Mouse (Mus musculus): ENCODE data around the gene Snrpd2.

The Snrpd2 gene

GRCm38 (mm10) chr7:19149626-19150025 lies at the start of gene Snrpd2:
Gene Snrpd2 (plus strand): TSS chr7:19149722.
- peak; percentile 94 for DNase-seq (ENCODE audit: low read depth, low spot score)

- DNase-seq (ENCODE audit: low read depth, low spot score): no peak
These were observed 49.2 kb upstream of the Snrpd2 start for GRCm38 (mm10) chr7:19100290-19100689.

GRCm38 (mm10) chr7:19103741-19104140 lies 45.8 kb upstream of the Snrpd2 start:
- peak; percentile 43 for DNase-seq (ENCODE audit: low read depth, low spot score)

- no peak for DNase-seq (ENCODE audit: low read depth, low spot score)
These were observed 45.0 kb upstream of the Snrpd2 start for GRCm38 (mm10) chr7:19104486-19104885.

- DNase-seq (ENCODE audit: low read depth, low spot score): no peak
These were observed 42.1 kb upstream of the Snrpd2 start for GRCm38 (mm10) chr7:19107436-19107835.

- peak; percentile 36 for DNase-seq (ENCODE audit: low read depth, low spot score)
These were observed 40.0 kb upstream of the Snrpd2 start for GRCm38 (mm10) chr7:19109565-19109964.

GRCm38 (mm10) chr7:19118028-19118771 lies 31.3 kb upstream of the Snrpd2 start, which contains the start of gene Gm4969:
Gene Gm4969 (minus strand): TSS chr7:19118368.
- no peak for DNase-seq (ENCODE audit: low read depth, low spot score)

GRCm38 (mm10) chr7:19119083-19119482 lies 30.4 kb upstream of the Snrpd2 start:
- DNase-seq (ENCODE audit: low read depth, low spot score): no peak

- peak; percentile 98 for DNase-seq (ENCODE audit: low read depth, low spot score)
These were observed 29.7 kb upstream of the Snrpd2 start, which contains the start of gene Fbxo46 for GRCm38 (mm10) chr7:19119631-19120429. Gene Fbxo46 (plus strand): TSS chr7:19119859.

GRCm38 (mm10) chr7:19121686-19122085 lies 27.8 kb upstream of the Snrpd2 start:
- no peak for DNase-seq (ENCODE audit: low read depth, low spot score)

GRCm38 (mm10) chr7:19124713-19125112 lies 24.8 kb upstream of the Snrpd2 start:
- no peak for DNase-seq (ENCODE audit: low read depth, low spot score)

GRCm38 (mm10) chr7:19127744-19128143 lies 21.8 kb upstream of the Snrpd2 start:
- DNase-seq (ENCODE audit: low read depth, low spot score): no peak

GRCm38 (mm10) chr7:19129396-19129795 lies 20.1 kb upstream of the Snrpd2 start:
- DNase-seq (ENCODE audit: low read depth, low spot score): no peak

- peak; percentile 55 for DNase-seq (ENCODE audit: low read depth, low spot score)
These were observed 18.9 kb upstream of the Snrpd2 start for GRCm38 (mm10) chr7:19130657-19131056.

- peak; percentile 98 for DNase-seq (ENCODE audit: low read depth, low spot score)
These were observed 18.1 kb upstream of the Snrpd2 start for GRCm38 (mm10) chr7:19131324-19131848.

GRCm38 (mm10) chr7:19136168-19136567 lies 13.4 kb upstream of the Snrpd2 start:
- no peak for DNase-seq (ENCODE audit: low read depth, low spot score)

- DNase-seq (ENCODE audit: low read depth, low spot score): no peak
These were observed 12.7 kb upstream of the Snrpd2 start for GRCm38 (mm10) chr7:19136673-19137334.

GRCm38 (mm10) chr7:19137380-19137779 lies 12.1 kb upstream of the Snrpd2 start:
- peak; percentile 76 for DNase-seq (ENCODE audit: low read depth, low spot score)

- DNase-seq (ENCODE audit: low read depth, low spot score): no peak
These were observed 2.7 kb upstream of the Snrpd2 start for GRCm38 (mm10) chr7:19146793-19147192.

- DNase-seq (ENCODE audit: low read depth, low spot score): peak; percentile 46
These were observed 2.0 kb upstream of the Snrpd2 start for GRCm38 (mm10) chr7:19147497-19148045.

- no peak for DNase-seq (ENCODE audit: low read depth, low spot score)
These were observed 1.2 kb upstream of the Snrpd2 start for GRCm38 (mm10) chr7:19148180-19148874.
